Mouse (Mus musculus) cortical plate, adult 2 months (tissue): ENCODE measurements around the gene Dapk2. TPM values are rescaled to one million over a fixed set of nuclear protein-coding genes. Genes with fewer than 3 reads are reported as not detected.

Experiments used
- H3K27ac ChIP-seq: fragments of 200-500 bp; 2 replicates; pipeline ENCODE4 v1.5.1; 2012; ENCODE audit warnings: low read length, control low read depth, inconsistent platforms; ENCODE audit not compliant: insufficient read depth
- H3K4me1 ChIP-seq: fragments of 200-500 bp; 2 replicates; pipeline ENCODE4 v1.6.1; 2011; ENCODE audit warnings: low read length; ENCODE audit not compliant: control insufficient read depth, insufficient read depth
- H3K4me3 ChIP-seq: fragments of 200-500 bp; 2 replicates; pipeline ENCODE4 v1.5.1; 2011; ENCODE audit warnings: mild to moderate bottlenecking, low read length, control low read depth; ENCODE audit not compliant: insufficient read depth
- CTCF ChIP-seq: fragments of 200-500 bp; IDR thresholded peaks from 2 replicates; pipeline ENCODE4 v1.5.1; 2011; ENCODE audit warnings: mild to moderate bottlenecking, control low read depth, low read length; ENCODE audit not compliant: insufficient read depth; ENCODE audit errors: extremely low read depth
- POLR2A ChIP-seq: fragments of 200-500 bp; IDR thresholded peaks from 2 replicates; pipeline ENCODE4 v1.6.1; 2011; ENCODE audit warnings: mild to moderate bottlenecking, low read length, control low read depth; ENCODE audit not compliant: insufficient read depth; ENCODE audit errors: extremely low read depth
- polyA plus RNA-seq: library from polyadenylated mRNA; depleted of rRNA; stranded (reverse); fragments of >200 nt; gene quantifications from 2 replicates; pipeline ENCODE4 v1.2.3, GENCODE M21; 2012

The Dapk2 gene
- polyA plus RNA-seq, 1 experiment = 6.8 TPM

GRCm38 (mm10) chr9:66294980-66295410 lies 137.0 kb downstream of the Dapk2 start:
- Histone ChIP-seq H3K27ac (no peak overlapping the region), H3K4me1 (no peaks in the 10 kb centered on the region), H3K4me3 (no peak overlapping the region)
- TF ChIP-seq POLR2A = no peak
- TF ChIP-seq CTCF = no peak

- Histone ChIP-seq H3K4me1 (no peaks in the 10 kb centered on the region), H3K4me3 (no peak overlapping the region), H3K27ac (no peak overlapping the region)
- TF ChIP-seq CTCF (no peak), POLR2A (no peak)
Observed at GRCm38 (mm10) chr9:66295577-66296120, 137.6 kb downstream of the Dapk2 start.

DNA sequence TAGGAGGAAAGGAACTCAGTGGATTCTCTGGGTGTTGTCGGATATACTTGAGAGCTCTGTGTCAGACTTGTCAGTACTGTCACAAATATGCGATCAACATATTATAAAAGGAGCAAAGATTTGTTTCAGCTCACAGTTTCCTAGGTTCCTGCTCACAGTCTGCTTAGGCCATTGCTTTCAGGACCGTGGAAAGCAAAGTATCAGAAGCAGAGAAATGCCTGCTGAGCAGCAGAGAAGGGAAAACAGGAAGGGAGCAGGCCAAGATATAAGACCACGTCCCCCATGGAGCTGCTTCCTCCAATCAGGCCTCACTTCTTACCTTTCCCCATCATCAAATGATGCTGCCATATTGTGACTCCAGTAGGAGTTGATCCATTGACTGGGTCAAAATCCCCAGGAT lies 140.8 kb downstream of the Dapk2 start:
- H3K4me1 ChIP-seq = no peaks in the 10 kb centered on the region
- no peak overlapping the region for H3K4me3 ChIP-seq
- H3K27ac ChIP-seq = no peak overlapping the region
- no peak for TF ChIP-seq POLR2A
- no peak for TF ChIP-seq CTCF

DNA sequence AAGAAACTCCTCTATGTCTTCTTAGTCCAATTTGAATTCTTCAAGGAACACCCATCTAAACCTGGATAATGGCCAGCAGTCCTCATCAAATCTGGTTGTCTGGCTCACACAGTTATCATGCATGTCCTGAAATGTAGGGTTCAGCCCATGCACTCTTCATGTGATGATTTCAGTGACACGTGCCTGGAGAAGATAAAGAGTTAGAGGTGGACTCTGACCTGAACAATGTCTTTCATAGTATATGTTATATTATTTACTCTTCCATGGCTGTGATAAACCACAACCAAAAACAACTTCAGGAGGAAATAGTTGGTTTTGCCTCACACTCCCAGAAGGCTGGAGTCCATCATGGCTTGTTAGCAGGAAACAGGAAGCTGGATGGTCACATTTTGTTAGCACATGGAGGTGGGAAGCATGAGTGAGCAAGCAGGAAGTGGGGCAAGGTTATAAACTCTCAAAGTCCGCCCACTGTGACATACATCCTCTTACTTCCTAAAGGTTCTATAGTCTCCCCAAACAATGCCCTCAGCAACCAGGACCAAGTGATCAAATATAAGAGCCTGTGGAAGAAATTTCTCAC lies 142.5 kb downstream of the Dapk2 start:
- H3K27ac ChIP-seq = no peak overlapping the region
- H3K4me1 ChIP-seq = peaks cover 7% of the 10 kb centered on the region
- no peak overlapping the region for H3K4me3 ChIP-seq
- TF ChIP-seq POLR2A (no peak), CTCF (no peak)

GRCm38 (mm10) chr9:66304320-66305090 lies 146.5 kb downstream of the Dapk2 start:
- Histone ChIP-seq H3K4me1 (peaks cover 15% of the 10 kb centered on the region), H3K4me3 (peak overlapping the region; percentile 14; the same call in 1 of the 2 replicates), H3K27ac (peak overlapping the region; percentile 83)

GRCm38 (mm10) chr9:66305121-66306112 lies 147.4 kb downstream of the Dapk2 start:
- peaks cover 15% of the 10 kb centered on the region for H3K4me1 ChIP-seq
- TF ChIP-seq POLR2A (no peak), CTCF (no peak)

More at GRCm38 (mm10) chr9:66304320-66305090, 146.5 kb downstream of the Dapk2 start:
- TF ChIP-seq POLR2A (no peak), CTCF (no peak)

GRCm38 (mm10) chr9:66306414-66306813 lies 148.4 kb downstream of the Dapk2 start:
- TF ChIP-seq CTCF = no peak
- TF ChIP-seq POLR2A = no peak
- H3K27ac ChIP-seq = peak overlapping the region; percentile 62
- H3K4me1 ChIP-seq = peaks cover 15% of the 10 kb centered on the region
- no peak overlapping the region for H3K4me3 ChIP-seq

More at GRCm38 (mm10) chr9:66305121-66306112, 147.4 kb downstream of the Dapk2 start:
- Histone ChIP-seq H3K4me3 (peak overlapping the region; percentile 14), H3K27ac (peak overlapping the region; percentile 62)

- Histone ChIP-seq H3K4me1 (peaks cover 15% of the 10 kb centered on the region), H3K4me3 (no peak overlapping the region), H3K27ac (no peak overlapping the region)
- TF ChIP-seq CTCF (no peak), POLR2A (no peak)
Observed at GRCm38 (mm10) chr9:66307341-66307740, 149.3 kb downstream of the Dapk2 start.

GRCm38 (mm10) chr9:66308741-66309140 lies 150.7 kb downstream of the Dapk2 start:
- Histone ChIP-seq H3K4me3 (no peak overlapping the region), H3K27ac (no peak overlapping the region), H3K4me1 (peaks cover 15% of the 10 kb centered on the region)
- TF ChIP-seq CTCF (no peak), POLR2A (no peak)
